18 mouse cellular contexts compared by ENCODE assay signal in genomic region chr6:119314751-119315476, GRCm38 (mm10). TPM values are rescaled to one million over a fixed set of nuclear protein-coding genes. Genes with fewer than 3 reads are reported as not detected.
DNase-seq lines count a peak whose midpoint lies in the region; ATAC-seq and TF ChIP-seq lines count a peak whose summit lies in the region.
"Had no signal": no experiment of that assay in that cellular context is flagged by ENCODE, and none has a peak within 500 bp of the region (broad histone marks: within the 10 kb centered on the region; RNA-seq: fewer than 3 reads in every experiment).

No protein-coding gene starts in this region.

- peaks cover 46% of the 10 kb centered on the region for H3K4me1 ChIP-seq in hindbrain, embryonic 15.5 days (replicated peaks)
- peaks cover 22% of the 10 kb centered on the region for H3K4me1 ChIP-seq in hindbrain, embryonic 12.5 days
- peaks cover 16% of the 10 kb centered on the region for H3K4me1 ChIP-seq in midbrain, postnatal 0 days (ENCODE audit: insufficient read depth, low read length)
- peaks cover 21% of the 10 kb centered on the region for H3K4me1 ChIP-seq in midbrain, embryonic 13.5 days (replicated peaks)
- peaks cover 56% of the 10 kb centered on the region for H3K4me1 ChIP-seq in olfactory bulb, adult 2 months (ENCODE audit: control insufficient read depth, insufficient read depth, low read length)
- H3K4me1 ChIP-seq: heart, embryonic 12.5 days; megakaryocyte, embryonic 14.5 days had no signal

- WGBS in hindbrain, embryonic 15.5 days: 57% methylated on average over 7 of the region's 7 CpGs
- WGBS in hindbrain, embryonic 12.5 days: 62% methylated on average over 7 of the region's 7 CpGs
- 60% methylated on average over 7 of the region's 7 CpGs for WGBS in midbrain, postnatal 0 days
- WGBS in midbrain, embryonic 13.5 days: 68% methylated on average over 7 of the region's 7 CpGs
- WGBS in olfactory bulb, adult 2 months: 50% methylated on average over 7 of the region's 7 CpGs

- H3K9me3 ChIP-seq in hindbrain, embryonic 15.5 days: no peaks in the 10 kb centered on the region
- H3K9me3 ChIP-seq in hindbrain, embryonic 12.5 days (replicated peaks): no peaks in the 10 kb centered on the region
- no peaks in the 10 kb centered on the region for H3K9me3 ChIP-seq in midbrain, postnatal 0 days (ENCODE audit: low read length)
- H3K9me3 ChIP-seq in midbrain, embryonic 13.5 days: no peaks in the 10 kb centered on the region
- H3K9me3 ChIP-seq: embryonic facial prominence, embryonic 12.5 days had no signal

- 0 out of 2 replicates have a peak, but pooled peaks cover 5% of the 10 kb centered on the region for H3K36me3 ChIP-seq in hindbrain, embryonic 15.5 days
- H3K36me3 ChIP-seq in hindbrain, embryonic 12.5 days: no peaks in the 10 kb centered on the region
- H3K36me3 ChIP-seq in midbrain, postnatal 0 days (ENCODE audit: insufficient read depth, low read length): peaks cover 33% of the 10 kb centered on the region
- no peaks in the 10 kb centered on the region for H3K36me3 ChIP-seq in midbrain, embryonic 13.5 days
- H3K36me3 ChIP-seq: embryonic facial prominence, embryonic 12.5 days; heart, embryonic 12.5 days had no signal

- TF ChIP-seq POLR2A in olfactory bulb, adult 2 months (IDR thresholded peaks at IDR 0.05; ENCODE audit: insufficient read depth, low read depth, low read length): no peak

- DNase-seq in midbrain, postnatal 0 days (ENCODE audit: low spot score): peak; percentile 39
- DNase-seq: gastrocnemius, postnatal 14 days; heart, postnatal 36 days; kidney, adult 11 months; kidney, postnatal 10 days; lung, postnatal 10 days; right cerebral cortex, postnatal 25 days had no signal

- ATAC-seq in hindbrain, embryonic 15.5 days (ENCODE audit: low FRiP score, low read depth): no peak
- ATAC-seq in hindbrain, embryonic 12.5 days (ENCODE audit: low FRiP score): no peak
- no peak for ATAC-seq in midbrain, postnatal 0 days (ENCODE audit: low FRiP score)
- no peak for ATAC-seq in midbrain, embryonic 13.5 days
- ATAC-seq in common myeloid progenitor, adult 5-6 weeks (replicated peaks; ENCODE audit: low read depth, poor library complexity, severe bottlenecking): peak; percentile 71
- no peak for ATAC-seq in megakaryocyte-erythroid progenitor cell, adult 5-6 weeks (replicated peaks; ENCODE audit: low FRiP score, low TSS enrichment, poor library complexity, severe bottlenecking)

- H3K4me2 ChIP-seq in hindbrain, embryonic 15.5 days: no peak overlapping the region
- H3K4me2 ChIP-seq in hindbrain, embryonic 12.5 days (replicated peaks): no peak overlapping the region
- no peak overlapping the region for H3K4me2 ChIP-seq in midbrain, postnatal 0 days (ENCODE audit: low read depth, low read length, poor library complexity, severe bottlenecking)
- H3K4me2 ChIP-seq in midbrain, embryonic 13.5 days (replicated peaks): no peak overlapping the region
- H3K4me2 ChIP-seq: embryonic facial prominence, embryonic 12.5 days; heart, embryonic 12.5 days had no signal

- no peak for TF ChIP-seq CTCF in midbrain, postnatal 0 days (IDR thresholded peaks at IDR 0.05)
- no peak for TF ChIP-seq CTCF in olfactory bulb, adult 2 months (IDR thresholded peaks at IDR 0.05; ENCODE audit: insufficient read depth, low read depth, low read length)

- no peak overlapping the region for H3K9ac ChIP-seq in hindbrain, embryonic 15.5 days
- no peak overlapping the region for H3K9ac ChIP-seq in hindbrain, embryonic 12.5 days
- no peak overlapping the region for H3K9ac ChIP-seq in midbrain, postnatal 0 days (replicated peaks; ENCODE audit: low read length, poor library complexity, severe bottlenecking)
- H3K9ac ChIP-seq in midbrain, embryonic 13.5 days (replicated peaks): no peak overlapping the region
- H3K9ac ChIP-seq: embryonic facial prominence, embryonic 12.5 days; heart, embryonic 12.5 days had no signal

- H3K27me3 ChIP-seq in hindbrain, embryonic 15.5 days: no peaks in the 10 kb centered on the region
- no peaks in the 10 kb centered on the region for H3K27me3 ChIP-seq in hindbrain, embryonic 12.5 days
- H3K27me3 ChIP-seq in midbrain, postnatal 0 days (ENCODE audit: insufficient read depth, low read length): no peaks in the 10 kb centered on the region
- no peaks in the 10 kb centered on the region for H3K27me3 ChIP-seq in midbrain, embryonic 13.5 days
- H3K27me3 ChIP-seq: embryonic facial prominence, embryonic 12.5 days had no signal

- H3K27ac ChIP-seq in hindbrain, embryonic 15.5 days (replicated peaks): peak overlapping the region; percentile 20; the same call in 1 of the 2 replicates
- H3K27ac ChIP-seq in hindbrain, embryonic 12.5 days: no peak overlapping the region
- H3K27ac ChIP-seq in midbrain, postnatal 0 days (ENCODE audit: low read depth, low read length): 0 out of 2 replicates have a peak overlapping the region, but pooled peaks have one; percentile 75
- no peak overlapping the region for H3K27ac ChIP-seq in midbrain, embryonic 13.5 days
- peak overlapping the region; percentile 42; the same call in 1 of the 2 replicates for H3K27ac ChIP-seq in olfactory bulb, adult 2 months (ENCODE audit: insufficient read depth, low read depth, low read length)
- H3K27ac ChIP-seq: embryonic facial prominence, embryonic 12.5 days had no signal

- H3K4me3 ChIP-seq in hindbrain, embryonic 15.5 days: no peak overlapping the region
- no peak overlapping the region for H3K4me3 ChIP-seq in hindbrain, embryonic 12.5 days
- no peak overlapping the region for H3K4me3 ChIP-seq in midbrain, postnatal 0 days (ENCODE audit: low read depth, low read length)
- no peak overlapping the region for H3K4me3 ChIP-seq in midbrain, embryonic 13.5 days (replicated peaks)
- no peak overlapping the region for H3K4me3 ChIP-seq in olfactory bulb, adult 2 months (ENCODE audit: insufficient read depth, low read depth, low read length)
- H3K4me3 ChIP-seq: embryonic facial prominence, embryonic 12.5 days; heart, embryonic 12.5 days; megakaryocyte, embryonic 14.5 days; myocyte had no signal

RNA-seq across cellular contexts. Expression of gene Lrtm2, which starts 15.7 kb away (rescaled TPM):
- polyA plus RNA-seq in hindbrain, embryonic 15.5 days (2015; fragmentation: Nextera tagmentation; extraction: Ambion mirVana): 12.7 and 14.6 TPM in 2 replicates
- polyA plus RNA-seq in hindbrain, embryonic 12.5 days (2016; fragmentation: Nextera tagmentation; extraction: Ambion mirVana): 0.68 and 0.80 TPM in 2 replicates
- 32.2 and 40.4 TPM in 2 replicates for total RNA-seq in midbrain, postnatal 0 days (2014; rRNA removed)
- polyA plus RNA-seq in midbrain, postnatal 0 days (2015; fragmentation: Nextera tagmentation; extraction: Ambion mirVana): 21.1 and 24.3 TPM in 2 replicates
- 3.6 and 3.8 TPM in 2 replicates for polyA plus RNA-seq in midbrain, embryonic 13.5 days (2015; fragmentation: Nextera tagmentation; extraction: Ambion mirVana)
- 0.24 TPM in 1 of 2 replicates, not detected in the other for total RNA-seq in common myeloid progenitor, adult 5-6 weeks (2017)
- not detected in 2 replicates for polyA plus RNA-seq in olfactory bulb, adult 2 months (2012; ENCODE audit: insufficient read depth, insufficient read length, low replicate concordance, missing spikeins)
- total RNA-seq in megakaryocyte-erythroid progenitor cell, adult 5-6 weeks (2014; fragmentation: Nextera tagmentation): not detected in 2 replicates
- 0.38 TPM in 1 of 2 replicates, not detected in the other for total RNA-seq in megakaryocyte-erythroid progenitor cell, adult 5-6 weeks (2017)
- polyA plus RNA-seq: liver, embryonic 16.5 days had no signal

Comparison
In these comparisons a context has a peak if more than half of its experiments do, and no peak if none do; other contexts are left out.
1. H3K27ac ChIP-seq: peak in hindbrain, embryonic 15.5 days (single experiment), midbrain, postnatal 0 days (single experiment) and olfactory bulb, adult 2 months (single experiment); none in hindbrain, embryonic 12.5 days (single experiment) and midbrain, embryonic 13.5 days (single experiment).